Mouse (Mus musculus): ENCODE measurements around the gene Ildr2. TPM values are rescaled to one million over a fixed set of nuclear protein-coding genes. Genes with fewer than 3 reads are reported as not detected.

Ildr2 gene
- polyA plus RNA-seq, 1 experiment = 0.18 TPM

GRCm38 (mm10) chr1:166361842-166362241 is 107.9 kb downstream of the Ildr2 start:
- no peak overlapping the region for H3K9ac ChIP-seq (ENCODE audit: low read depth, poor library complexity, severe bottlenecking)
- no peaks in the 10 kb centered on the region for H3K27me3 ChIP-seq (ENCODE audit: control insufficient read depth, insufficient read depth, low read length, poor library complexity, severe bottlenecking)
- TF ChIP-seq POLR2A (IDR thresholded peaks at IDR 0.05; ENCODE audit: insufficient read depth, low read length) (no peak), EP300 (IDR thresholded peaks at IDR 0.05; ENCODE audit: insufficient read depth, low read depth, low read length) (no peak), CTCF (IDR thresholded peaks at IDR 0.05; ENCODE audit: low read depth, low read length) (no peak)

GRCm38 (mm10) chr1:166362659-166363058 is 108.7 kb downstream of the Ildr2 start:
- no peaks in the 10 kb centered on the region for H3K9me3 ChIP-seq (replicated peaks; ENCODE audit: control insufficient read depth, insufficient read depth, low read length, poor library complexity, severe bottlenecking)
- no peaks in the 10 kb centered on the region for H3K27me3 ChIP-seq (ENCODE audit: control insufficient read depth, insufficient read depth, low read length, poor library complexity, severe bottlenecking)
- H3K36me3 ChIP-seq (ENCODE audit: control insufficient read depth, insufficient read depth, low read length, poor library complexity, severe bottlenecking) = no peaks in the 10 kb centered on the region
- no peak for TF ChIP-seq CTCF (IDR thresholded peaks at IDR 0.05; ENCODE audit: low read depth, low read length)
- no peak for TF ChIP-seq POLR2A (IDR thresholded peaks at IDR 0.05; ENCODE audit: insufficient read depth, low read length)
- TF ChIP-seq EP300 (IDR thresholded peaks at IDR 0.05; ENCODE audit: insufficient read depth, low read depth, low read length) = no peak
- no peaks in the 10 kb centered on the region for H3K4me1 ChIP-seq (ENCODE audit: control insufficient read depth, insufficient read depth, low read length)
- no peak overlapping the region for H3K27ac ChIP-seq (ENCODE audit: insufficient read depth, low read length)
- H3K9ac ChIP-seq (ENCODE audit: low read depth, poor library complexity, severe bottlenecking) = no peak overlapping the region
- H3K4me3 ChIP-seq (ENCODE audit: low read depth, low read length) = no peak overlapping the region

More at GRCm38 (mm10) chr1:166361842-166362241, 107.9 kb downstream of the Ildr2 start:
- Histone ChIP-seq H3K36me3 (ENCODE audit: control insufficient read depth, insufficient read depth, low read length, poor library complexity, severe bottlenecking) (no peaks in the 10 kb centered on the region), H3K4me3 (ENCODE audit: low read depth, low read length) (no peak overlapping the region), H3K9me3 (replicated peaks; ENCODE audit: control insufficient read depth, insufficient read depth, low read length, poor library complexity, severe bottlenecking) (no peaks in the 10 kb centered on the region), H3K4me1 (ENCODE audit: control insufficient read depth, insufficient read depth, low read length) (no peaks in the 10 kb centered on the region), H3K27ac (ENCODE audit: insufficient read depth, low read length) (no peak overlapping the region)

- H3K27ac ChIP-seq (ENCODE audit: insufficient read depth, low read length) = no peak overlapping the region
- H3K27me3 ChIP-seq (ENCODE audit: control insufficient read depth, insufficient read depth, low read length, poor library complexity, severe bottlenecking) = no peaks in the 10 kb centered on the region
- H3K9ac ChIP-seq (ENCODE audit: low read depth, poor library complexity, severe bottlenecking) = no peak overlapping the region
- H3K9me3 ChIP-seq (replicated peaks; ENCODE audit: control insufficient read depth, insufficient read depth, low read length, poor library complexity, severe bottlenecking) = no peaks in the 10 kb centered on the region
- TF ChIP-seq EP300 (IDR thresholded peaks at IDR 0.05; ENCODE audit: insufficient read depth, low read depth, low read length) = no peak
- no peak for TF ChIP-seq POLR2A (IDR thresholded peaks at IDR 0.05; ENCODE audit: insufficient read depth, low read length)
- no peak for TF ChIP-seq CTCF (IDR thresholded peaks at IDR 0.05; ENCODE audit: low read depth, low read length)
- no peak overlapping the region for H3K4me3 ChIP-seq (ENCODE audit: low read depth, low read length)
- no peaks in the 10 kb centered on the region for H3K36me3 ChIP-seq (ENCODE audit: control insufficient read depth, insufficient read depth, low read length, poor library complexity, severe bottlenecking)
- no peaks in the 10 kb centered on the region for H3K4me1 ChIP-seq (ENCODE audit: control insufficient read depth, insufficient read depth, low read length)
These were observed 109.2 kb downstream of the Ildr2 start for GRCm38 (mm10) chr1:166363122-166363521.

Other genes starting within 250 kb of the Ildr2 start
- 3.9 and 5.8 TPM in 2 replicates for gene Dusp27, start 126.2 kb upstream of the Ildr2 start, polyA plus RNA-seq (2011; ENCODE audit: insufficient read depth, insufficient read length, low read depth, missing spikeins)
- gene Gpa33, start 123.9 kb upstream of the Ildr2 start, polyA plus RNA-seq (2011; ENCODE audit: insufficient read depth, insufficient read length, low read depth, missing spikeins) = 49.6 and 55.9 TPM in 2 replicates
- 2.7 and 4.8 TPM in 2 replicates for gene Mael, start 15.4 kb upstream of the Ildr2 start, polyA plus RNA-seq (2011; ENCODE audit: insufficient read depth, insufficient read length, low read depth, missing spikeins)
- gene Tada1, start 125.0 kb downstream of the Ildr2 start, polyA plus RNA-seq (2011; ENCODE audit: insufficient read depth, insufficient read length, low read depth, missing spikeins) = 3.7 and 4.7 TPM in 2 replicates
- 2.0 and 6.0 TPM in 2 replicates for gene Pogk, start 155.7 kb downstream of the Ildr2 start, polyA plus RNA-seq (2011; ENCODE audit: insufficient read depth, insufficient read length, low read depth, missing spikeins)
- not detected in 2 replicates for gene Gm4846, start 243.4 kb downstream of the Ildr2 start, polyA plus RNA-seq (2011; ENCODE audit: insufficient read depth, insufficient read length, low read depth, missing spikeins)